Mouse (Mus musculus) adrenal gland, adult 8-10 months (tissue): ENCODE data around the gene Gm49486. TPM values are rescaled to one million over a fixed set of nuclear protein-coding genes. Genes with fewer than 3 reads are reported as not detected.

Experiments
- DNase-seq: peaks from one replicate; pipeline ENCODE4 v3.0.0; 2022
- total RNA-seq, 4 experiments: library from RNA; stranded (reverse); gene quantifications; 2 replicates each; pipeline ENCODE4 v1.2.4; 2022

Gene Gm49486
- total RNA-seq, 4 experiments from 2014 or later = not detected

DNA sequence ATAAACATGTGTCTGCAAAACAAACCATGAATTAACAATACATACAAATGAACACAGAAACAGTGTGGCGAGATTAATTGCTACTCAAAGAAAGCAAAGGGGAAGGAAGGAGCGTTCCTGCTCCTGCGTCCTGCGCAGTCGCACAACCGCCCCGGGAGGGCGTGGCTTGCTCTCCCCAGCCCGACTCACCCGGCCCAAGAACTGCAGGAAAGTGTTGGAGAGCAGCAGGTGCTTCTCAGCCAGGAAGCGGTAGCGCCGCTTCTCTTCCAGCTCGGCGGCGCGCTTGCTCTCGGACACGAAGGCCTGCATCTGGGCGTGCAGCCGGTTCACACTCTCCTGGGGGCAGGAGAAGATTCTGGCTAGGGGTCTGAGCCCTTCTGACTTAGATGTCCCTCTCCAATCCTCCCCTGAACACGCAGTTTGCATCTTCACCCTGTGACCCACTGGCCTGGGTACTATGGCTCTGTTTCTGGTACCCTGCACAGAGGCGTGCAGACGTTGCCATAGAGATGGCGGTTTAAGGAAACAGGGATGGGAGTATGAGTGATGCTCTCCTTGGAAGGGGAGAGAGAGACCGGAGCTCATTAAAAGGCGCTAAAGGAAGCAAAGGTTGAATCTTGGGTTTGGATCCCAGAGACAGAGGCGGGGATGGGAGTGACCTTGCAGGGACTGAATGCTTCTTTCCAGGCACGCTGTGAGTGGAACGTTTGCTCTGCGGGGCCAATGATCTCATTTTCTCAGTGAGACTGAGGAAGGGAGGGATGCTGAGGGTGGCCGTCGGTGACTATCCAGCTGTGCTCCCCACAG lies 41.3 kb downstream of the Gm49486 start:
- DNase-seq = peak; percentile 55

GRCm38 (mm10) chr15:79271124-79271746 lies 42.0 kb downstream of the Gm49486 start:
- no peak for DNase-seq

DNA sequence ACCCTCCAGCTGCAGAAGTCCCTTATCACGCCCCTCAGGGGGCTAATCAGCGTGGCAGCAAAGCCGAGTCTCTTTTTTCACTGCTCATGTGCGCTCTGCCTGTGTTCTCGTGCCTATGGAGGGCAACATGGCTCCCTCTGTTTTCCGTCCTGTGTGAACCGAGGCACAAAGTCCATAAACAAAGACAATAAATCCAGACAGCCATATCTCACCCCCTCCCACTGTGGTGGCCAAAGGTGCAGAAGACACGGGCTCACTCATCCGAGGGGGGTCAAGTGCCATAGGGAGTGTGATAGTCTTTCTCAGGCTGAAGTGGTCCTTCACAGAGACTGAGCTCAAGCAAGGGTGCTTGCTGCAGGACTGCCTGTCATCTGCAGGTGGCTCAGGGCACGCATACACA lies 43.8 kb downstream of the Gm49486 start:
- no peak for DNase-seq

DNA sequence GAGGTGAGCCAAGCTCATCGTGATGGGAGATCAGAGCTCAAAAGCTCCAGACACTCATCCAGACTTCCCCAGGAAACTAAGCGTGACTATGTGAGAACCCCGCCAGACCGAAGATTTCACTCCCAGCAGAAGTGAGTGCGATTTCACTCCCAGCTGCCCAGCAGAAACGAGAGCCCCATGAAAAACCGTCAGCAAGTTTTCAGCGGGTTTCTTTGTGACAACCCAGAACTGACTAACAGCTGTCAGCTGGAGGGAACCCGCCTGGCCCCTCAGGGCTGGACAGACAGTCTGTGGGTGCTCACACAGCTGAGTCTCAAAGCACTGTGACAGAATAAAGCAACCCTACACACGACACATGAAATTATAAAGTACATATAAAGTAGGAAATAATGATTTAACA lies 48.5 kb downstream of the Gm49486 start:
- no peak for DNase-seq

GRCm38 (mm10) chr15:79280209-79280608 lies 51.0 kb downstream of the Gm49486 start:
- no peak for DNase-seq

- no peak for DNase-seq
Observed at GRCm38 (mm10) chr15:79280850-79281249, 51.7 kb downstream of the Gm49486 start.

GRCm38 (mm10) chr15:79281389-79281788 lies 52.2 kb downstream of the Gm49486 start:
- no peak for DNase-seq

DNA sequence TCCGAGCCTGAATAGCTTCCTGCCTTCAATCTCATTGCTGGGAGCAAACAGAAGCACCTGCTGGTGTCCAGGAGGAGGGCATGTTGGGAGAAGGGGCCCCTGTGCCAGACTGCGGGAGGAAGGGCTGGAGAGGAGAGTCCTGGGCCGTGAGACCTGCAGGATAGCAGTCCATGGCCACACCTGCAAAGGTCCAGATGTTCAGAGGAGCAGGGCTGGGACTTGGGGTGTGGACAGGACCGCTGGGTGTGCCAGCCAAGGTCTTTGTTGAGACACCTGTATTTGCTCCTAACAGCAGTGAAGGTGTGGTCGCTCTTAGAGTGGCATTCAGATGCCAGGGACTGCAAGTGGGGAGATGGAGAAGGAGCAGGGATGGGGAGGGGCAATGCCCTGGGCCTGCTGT lies 53.2 kb downstream of the Gm49486 start:
- DNase-seq = no peak

DNA sequence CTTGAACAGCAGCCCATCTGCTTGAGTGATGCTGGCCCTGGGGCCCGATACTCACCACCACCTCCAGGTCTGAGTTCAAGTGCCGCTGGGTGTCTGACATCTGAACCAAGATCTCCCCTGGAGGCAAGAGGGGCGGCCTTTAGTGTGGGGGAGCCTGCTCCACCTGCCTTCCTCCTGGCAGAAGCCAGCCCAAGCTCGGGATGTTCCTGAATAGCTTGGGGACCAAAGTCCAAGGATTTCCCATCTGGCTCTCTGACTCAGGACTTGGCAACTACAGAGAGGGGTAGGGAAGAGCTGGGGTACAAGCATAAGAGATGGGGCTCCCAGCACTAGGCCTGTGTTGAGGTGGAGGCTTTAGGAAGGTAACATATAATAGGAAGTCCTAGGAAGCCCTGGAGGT lies 54.2 kb downstream of the Gm49486 start:
- DNase-seq = no peak

DNA sequence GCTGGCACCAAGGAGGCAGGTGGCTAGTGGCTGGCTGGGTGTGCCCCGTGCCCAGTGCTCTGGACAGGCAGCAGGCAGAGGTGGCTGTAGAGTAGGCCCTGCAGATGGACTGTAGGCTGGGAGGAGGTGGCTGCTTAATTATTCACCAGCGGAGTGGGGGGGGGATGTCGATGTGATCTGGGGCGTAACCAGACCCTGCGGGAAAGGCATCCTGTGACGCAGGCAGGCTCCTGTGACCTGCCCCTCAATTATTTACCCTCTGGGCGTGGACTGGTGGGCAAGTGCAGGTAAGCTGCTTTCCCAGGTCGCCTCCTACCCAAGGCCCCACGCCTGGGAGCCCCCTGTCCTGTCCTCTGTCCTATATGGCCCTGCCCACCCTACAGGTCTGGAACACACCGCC lies 56.2 kb downstream of the Gm49486 start, which contains the start of gene Baiap2l2:
TSS of gene Baiap2l2 (minus strand) at position 139 of the 400 bp plus-strand sequence.
- DNase-seq = no peak

DNA sequence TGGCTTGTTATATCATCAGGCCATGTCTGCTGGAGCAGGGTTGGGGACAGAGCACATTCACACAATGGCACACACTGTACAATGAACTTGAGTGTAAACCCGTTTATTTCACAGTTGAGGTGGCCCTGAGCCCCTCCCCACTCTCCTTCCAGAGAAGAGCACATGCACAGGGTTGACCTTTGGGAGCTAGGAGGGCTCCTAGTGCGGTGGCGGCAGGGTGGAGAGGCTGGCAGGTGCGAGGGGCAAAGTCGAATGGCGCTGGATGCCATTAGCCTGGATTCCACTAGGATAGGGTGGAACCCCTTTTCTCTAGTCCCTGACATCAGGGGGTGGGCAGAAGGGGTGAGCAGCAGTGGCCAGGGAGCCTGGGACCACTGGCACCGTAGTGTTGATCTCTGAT lies 57.0 kb downstream of the Gm49486 start:
- DNase-seq = no peak

DNA sequence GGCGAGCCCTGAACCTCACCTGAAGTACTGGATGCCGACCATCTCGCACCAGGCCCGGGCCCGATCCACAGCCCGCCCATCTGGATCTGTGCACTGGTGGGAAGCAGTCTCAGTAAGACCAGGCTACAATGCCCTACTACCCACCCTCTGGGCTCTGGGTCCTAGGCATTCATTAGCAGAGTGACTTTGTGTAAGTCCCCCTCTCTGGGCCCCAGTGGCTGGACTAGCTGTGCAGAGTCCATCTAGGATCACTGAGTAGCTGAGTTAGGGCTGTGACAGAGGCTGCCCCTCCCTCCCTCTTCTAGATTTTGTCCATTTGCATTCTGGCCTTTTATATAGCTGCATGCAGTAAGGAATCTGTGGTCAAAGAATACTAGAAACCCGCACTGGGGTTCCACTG lies 57.9 kb downstream of the Gm49486 start:
- no peak for DNase-seq

GRCm38 (mm10) chr15:79288387-79288786 lies 59.2 kb downstream of the Gm49486 start:
- DNase-seq = no peak

- DNase-seq = no peak
Observed at GRCm38 (mm10) chr15:79289441-79289840, 60.2 kb downstream of the Gm49486 start.

- DNase-seq = no peak
Observed at GRCm38 (mm10) chr15:79290340-79290739, 61.1 kb downstream of the Gm49486 start.

DNA sequence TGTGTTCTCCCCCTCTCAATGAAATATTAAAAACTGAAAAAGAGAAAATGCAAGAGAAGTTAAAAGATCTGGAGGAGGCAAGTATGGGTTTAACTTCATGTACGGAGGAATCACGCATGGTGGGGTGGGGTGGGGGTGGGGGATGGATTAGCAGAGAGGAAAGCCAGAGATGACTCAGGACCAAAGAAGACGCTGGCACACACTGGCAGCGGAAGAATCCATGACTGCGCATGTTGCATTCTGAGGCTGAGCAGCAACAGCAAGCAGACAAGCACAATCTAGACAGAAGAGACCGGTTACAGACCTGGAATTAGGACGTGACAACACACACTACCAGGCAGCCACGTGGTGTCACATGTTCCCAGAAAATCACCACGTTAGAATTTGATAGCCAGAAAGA lies 63.6 kb downstream of the Gm49486 start:
- no peak for DNase-seq

GRCm38 (mm10) chr15:79298553-79298952 lies 69.4 kb downstream of the Gm49486 start:
- no peak for DNase-seq

DNA sequence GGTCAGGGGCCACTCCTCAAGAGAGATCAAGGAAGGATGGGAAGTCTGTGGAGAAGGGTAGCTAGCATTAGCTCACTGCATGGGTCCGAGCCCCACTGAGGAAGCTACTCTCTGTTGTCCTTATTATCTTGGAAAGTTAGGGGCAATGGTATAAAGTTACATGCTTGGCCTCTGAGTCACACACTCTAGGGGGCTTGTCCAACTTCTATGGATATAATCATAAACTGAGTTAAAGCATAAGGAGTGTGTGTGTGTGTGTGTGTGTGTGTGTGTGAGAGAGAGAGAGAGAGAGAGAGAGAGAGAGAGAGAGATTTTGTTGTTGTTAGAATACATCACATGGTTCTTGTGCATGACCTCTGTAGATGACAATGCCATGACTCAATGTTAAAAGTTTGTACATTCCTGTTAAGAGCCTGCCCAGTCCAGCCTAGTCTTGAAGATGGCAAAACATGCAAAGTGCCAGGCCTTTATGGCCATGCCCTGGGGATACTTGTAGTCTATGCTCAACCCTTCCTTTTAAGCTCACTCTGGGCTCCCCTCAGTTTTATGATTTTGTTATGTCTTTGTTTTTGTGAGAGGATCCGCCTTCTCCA lies 70.5 kb downstream of the Gm49486 start:
- no peak for DNase-seq

- DNase-seq = no peak
Observed at GRCm38 (mm10) chr15:79303725-79304124, 74.5 kb downstream of the Gm49486 start.

DNA sequence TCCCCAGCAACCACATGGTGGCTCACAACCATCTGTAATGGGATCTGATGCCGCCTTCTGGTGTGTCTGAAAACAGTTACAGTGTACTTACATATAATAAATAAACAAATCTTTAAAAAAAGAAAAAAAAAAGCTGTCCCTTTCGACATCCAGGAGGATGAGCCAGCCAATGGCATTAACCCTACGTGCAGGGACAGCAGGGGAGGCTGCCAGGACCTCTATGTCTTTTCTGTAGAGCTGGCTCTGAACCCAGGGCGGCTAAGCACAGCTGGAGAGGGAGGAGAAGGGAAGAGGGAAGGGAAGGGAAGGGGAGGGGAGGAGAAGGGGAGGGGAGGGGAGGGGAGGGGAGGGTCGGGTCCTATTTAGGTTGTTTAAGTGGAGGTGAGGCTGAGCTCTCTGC lies 75.6 kb downstream of the Gm49486 start:
- DNase-seq = no peak

DNA sequence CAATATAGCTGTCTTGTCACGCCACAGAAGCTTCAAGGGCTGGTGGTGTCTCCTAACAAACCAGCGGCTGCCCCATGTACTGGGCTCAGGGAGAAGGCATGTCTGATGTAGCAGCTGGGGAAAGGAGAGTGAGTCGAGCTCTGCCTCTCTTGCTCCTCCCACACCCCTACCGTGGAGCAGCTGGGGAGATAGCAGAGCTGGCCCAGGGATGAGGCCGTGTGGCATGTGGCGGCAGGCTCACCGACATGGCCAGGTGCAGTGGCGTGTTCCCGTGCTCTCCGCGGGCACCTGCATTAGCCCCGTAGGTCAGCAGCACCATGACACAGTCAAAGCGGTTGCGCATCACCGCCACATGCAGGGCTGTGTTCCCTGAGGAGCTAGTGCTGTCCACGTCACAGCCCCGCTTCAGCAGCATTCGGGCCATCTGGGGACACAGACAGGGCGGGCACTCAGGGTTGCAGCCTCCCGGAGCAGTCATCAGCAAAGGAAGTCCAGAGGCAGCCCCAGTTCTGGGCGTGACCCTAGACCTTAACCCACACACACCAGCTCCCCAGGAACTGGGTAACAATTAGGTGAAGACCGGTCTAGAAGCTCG lies 76.9 kb downstream of the Gm49486 start:
- no peak for DNase-seq
